Mouse (Mus musculus) central nervous system, embryonic 11.5 days (tissue): ENCODE data around the gene Il1r2. TPM values are rescaled to one million over a fixed set of nuclear protein-coding genes. Genes with fewer than 3 reads are reported as not detected.

ENCODE experiments used
- polyA plus RNA-seq: library from polyadenylated mRNA; depleted of rRNA; stranded (reverse); fragments of >200 nt; gene quantifications from 2 replicates; pipeline ENCODE4 v1.2.3, GENCODE M21; 2012; rRNA removed

Gene Il1r2
- 0.19 and 0.35 TPM in 2 replicates for polyA plus RNA-seq

DNA sequence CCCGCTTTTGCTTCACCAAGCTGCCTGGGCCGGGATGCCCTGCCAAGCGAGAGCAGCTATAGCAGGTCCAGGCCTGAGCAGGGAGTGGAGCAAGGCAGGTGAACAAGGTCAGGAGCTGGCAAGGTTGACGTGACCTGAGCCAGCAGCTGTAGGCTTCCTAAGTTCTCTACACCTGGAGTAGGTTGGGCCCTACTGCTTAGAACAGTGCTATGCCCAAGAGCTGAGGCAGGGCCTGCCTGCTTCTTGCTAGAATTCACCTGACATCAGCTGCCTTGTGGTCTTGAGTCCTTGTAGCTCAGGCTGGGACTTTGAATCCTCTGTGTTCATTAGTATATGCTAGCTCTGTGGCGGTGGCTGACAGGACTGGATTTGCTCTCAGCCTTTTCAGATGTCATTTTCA lies at the start of gene Il1r2:
TSS of gene Il1r2 (plus strand) at position 301 of the 400 bp plus-strand sequence.

Other genes starting within 250 kb of the Il1r2 start
- gene Map4k4, start 173.2 kb upstream of the Il1r2 start, polyA plus RNA-seq, result 330 and 341 TPM in 2 replicates
- gene Il1r1, start 151.0 kb downstream of the Il1r2 start, polyA plus RNA-seq, result 1.2 and 1.6 TPM in 2 replicates